Mouse (Mus musculus): ENCODE data around the gene Cep170.

GRCm38 (mm10) chr1:176814591-176815062 is 760 bp upstream of the Cep170 start, which contains the start of gene Sdccag8:
- peak; percentile 84; the same call in 1 of the 2 replicates for TF ChIP-seq POLR2A (IDR thresholded peaks at IDR 0.05; ENCODE audit: borderline replicate concordance, extremely low read depth, low read depth, low read length)
- no peak for TF ChIP-seq CTCF (IDR thresholded peaks at IDR 0.05; ENCODE audit: insufficient read depth, low read length)
